Mouse (Mus musculus): ENCODE measurements around the gene Trim80.
"Not testable (repeated sequence)": the region's sequence is repeated elsewhere in the genome, so short reads cannot be mapped to it uniquely, and the experiment has no call there.

Gene Trim80

DNA sequence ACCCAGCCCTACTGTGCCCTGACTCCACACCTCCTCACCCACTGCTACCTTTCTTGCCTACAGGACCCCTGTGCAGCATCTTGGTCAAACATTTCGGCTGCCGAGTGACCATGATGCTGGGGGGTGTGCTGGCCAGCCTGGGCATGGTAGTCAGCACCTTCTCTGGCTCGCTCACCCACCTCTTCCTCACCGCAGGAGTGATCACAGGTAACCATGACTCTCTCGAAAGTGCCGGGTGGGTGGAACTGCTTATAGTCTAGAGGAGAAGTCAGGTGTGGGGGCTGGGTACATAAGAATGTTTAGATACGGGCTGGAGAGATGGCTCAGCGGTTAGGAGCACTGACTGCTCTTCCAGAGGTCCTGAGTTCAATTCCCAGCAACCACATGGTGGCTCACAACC, 24.5 kb downstream of the Trim80 start:
- DNase-seq: no peak

DNA sequence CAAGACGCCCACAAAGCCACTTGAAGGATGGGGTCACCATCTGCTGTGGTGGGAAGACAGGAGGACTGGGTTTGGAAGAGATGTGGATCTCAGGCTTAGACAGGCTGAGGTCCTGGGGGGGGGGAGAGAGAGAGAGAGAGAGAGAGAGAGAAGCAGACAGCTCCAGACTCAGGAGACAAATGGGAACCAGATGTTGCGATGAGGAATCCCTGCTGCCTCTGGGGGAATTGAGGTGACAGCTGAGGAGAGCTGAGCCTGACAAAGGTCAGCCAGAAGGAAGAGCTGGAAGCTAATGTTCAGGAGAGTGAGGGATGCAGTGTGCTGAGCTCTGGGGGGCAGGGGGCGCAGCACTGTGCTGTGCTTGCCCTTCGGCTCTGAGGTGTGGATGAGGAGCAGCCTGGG, 26.9 kb downstream of the Trim80 start:
- no peak for DNase-seq

DNA sequence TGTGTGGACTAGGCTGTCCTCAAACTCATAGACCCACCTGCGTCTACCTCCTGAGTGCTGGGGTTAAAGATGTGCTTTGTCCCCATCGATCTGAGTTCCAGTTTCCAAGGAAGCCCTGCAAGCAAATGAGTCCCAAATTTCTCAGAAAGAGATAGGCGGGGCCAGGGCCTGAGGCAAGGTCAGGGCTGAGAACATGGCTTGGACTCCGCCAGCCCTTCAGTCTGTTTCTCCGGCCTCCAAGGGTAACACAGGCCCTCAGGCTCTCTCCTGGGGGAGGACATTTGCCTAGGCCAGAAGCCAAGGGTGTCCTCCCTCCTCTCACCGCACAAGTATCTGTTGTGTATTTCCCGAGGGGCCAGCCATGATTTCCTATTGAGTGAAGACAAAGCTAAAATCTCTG, 31.8 kb downstream of the Trim80 start:
- DNase-seq: no peak

DNA sequence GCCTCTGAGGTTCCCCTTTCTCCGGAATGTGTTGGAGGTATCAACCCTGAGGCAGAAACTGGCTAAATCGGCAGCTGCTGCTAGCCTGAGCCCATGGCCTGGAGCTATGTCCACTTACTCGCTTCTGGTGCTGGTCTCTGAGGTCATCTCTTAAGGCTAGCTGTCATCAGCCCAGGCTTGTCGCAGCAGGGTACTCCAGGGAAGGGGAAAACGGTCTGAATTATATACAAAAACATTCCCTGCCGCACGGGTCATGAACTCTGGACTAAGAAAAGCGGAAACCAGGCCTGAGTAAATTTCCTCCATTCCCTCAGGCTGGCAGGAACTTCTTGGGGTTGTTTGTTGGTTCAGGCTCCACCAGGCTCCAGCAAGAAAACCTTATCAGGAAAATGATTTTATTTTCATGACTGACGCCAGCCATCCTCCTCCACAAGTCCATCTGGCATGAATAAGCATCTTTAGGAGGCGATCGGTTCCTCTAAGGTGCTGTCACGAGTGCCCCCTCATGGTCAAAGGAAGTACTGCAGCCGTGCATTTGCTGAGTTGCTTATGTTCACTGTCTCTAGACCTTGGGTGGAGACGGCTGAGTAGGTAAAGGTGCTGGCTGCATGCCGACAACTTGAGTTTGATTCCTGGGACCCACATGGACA, 33.4 kb downstream of the Trim80 start:
- DNase-seq: peak; percentile 96

DNA sequence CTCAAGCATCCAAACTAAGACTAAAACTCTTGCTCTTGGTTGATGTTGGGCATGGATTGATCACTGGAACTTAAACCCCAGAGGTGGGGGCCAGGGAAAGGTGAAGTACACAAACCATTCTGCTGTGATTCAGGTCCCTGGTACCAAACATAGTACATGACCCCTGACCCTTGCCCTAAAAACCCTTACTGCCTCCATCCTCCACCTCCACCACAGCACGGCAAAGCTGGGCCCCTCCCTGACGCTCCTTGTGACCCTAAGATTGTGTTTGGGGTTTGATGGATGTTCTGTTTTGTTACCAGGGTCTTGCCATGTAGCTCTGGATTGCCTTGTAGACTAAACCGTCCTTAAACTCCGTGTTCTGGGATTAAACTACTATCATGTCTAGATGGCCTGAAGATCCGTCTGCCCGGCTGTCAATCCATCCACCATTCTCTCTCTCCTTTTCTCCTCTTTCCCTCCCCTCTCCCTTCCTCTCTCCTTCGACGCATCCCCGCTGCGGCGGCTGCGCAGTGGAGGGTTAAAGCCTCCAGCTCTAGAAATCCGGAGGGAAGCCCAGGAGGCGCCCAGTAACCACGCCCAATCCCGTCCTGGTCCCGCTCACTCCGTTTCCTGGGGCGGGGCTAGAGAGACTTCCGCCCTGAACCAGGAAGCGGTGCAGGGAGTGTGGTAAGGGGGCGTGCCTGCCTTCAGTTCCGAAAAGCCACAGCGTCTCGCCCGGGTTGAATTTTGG, 34.8 kb downstream of the Trim80 start, which contains the start of gene Armc7:
Armc7 (plus strand) TSS at position 643 of the 733 bp plus-strand sequence.
- peak; percentile 97 for DNase-seq

DNA sequence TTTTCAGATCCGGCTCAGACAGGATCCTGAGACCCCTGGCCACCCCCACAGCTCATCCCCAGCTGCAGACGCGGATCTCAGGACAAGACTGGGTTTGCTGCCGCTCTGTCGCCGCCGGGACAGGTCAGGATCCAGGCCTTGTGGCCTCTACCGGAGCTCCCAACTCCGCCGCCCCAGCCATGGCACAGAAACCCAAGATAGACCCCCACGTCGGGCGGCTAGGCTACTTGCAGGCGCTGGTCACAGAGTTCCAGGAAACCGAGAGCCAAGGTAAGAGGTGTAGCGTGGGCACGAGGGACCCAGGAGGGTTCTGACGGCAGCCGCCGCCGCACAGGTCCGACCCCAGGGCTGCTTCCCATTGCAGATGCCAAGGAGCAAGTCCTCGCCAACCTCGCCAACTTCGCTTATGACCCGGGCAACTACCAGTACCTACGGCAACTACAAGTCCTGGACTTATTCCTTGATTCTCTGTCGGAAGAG, 35.5 kb downstream of the Trim80 start:
- DNase-seq: no peak

DNA sequence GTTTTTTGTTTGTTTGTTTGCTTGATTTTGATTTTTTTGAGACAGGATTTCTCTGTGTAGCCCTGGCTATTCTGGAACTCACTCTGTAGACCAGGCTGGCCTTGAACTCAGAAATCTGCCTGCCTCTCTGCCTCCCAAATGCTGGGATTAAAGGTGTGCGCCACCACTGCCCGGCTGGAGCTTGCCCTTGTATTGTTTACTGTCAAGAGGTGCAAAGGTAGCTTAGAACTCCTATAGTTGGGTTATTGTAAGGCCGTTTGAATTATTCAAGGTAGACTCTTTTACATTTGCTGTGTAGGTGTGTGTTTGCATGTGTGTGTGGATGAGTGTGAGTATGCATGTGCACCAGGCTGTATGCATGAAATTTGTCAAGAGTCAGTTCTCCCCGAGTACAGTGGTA, 36.3 kb downstream of the Trim80 start:
- DNase-seq: not testable (repeated sequence)

DNA sequence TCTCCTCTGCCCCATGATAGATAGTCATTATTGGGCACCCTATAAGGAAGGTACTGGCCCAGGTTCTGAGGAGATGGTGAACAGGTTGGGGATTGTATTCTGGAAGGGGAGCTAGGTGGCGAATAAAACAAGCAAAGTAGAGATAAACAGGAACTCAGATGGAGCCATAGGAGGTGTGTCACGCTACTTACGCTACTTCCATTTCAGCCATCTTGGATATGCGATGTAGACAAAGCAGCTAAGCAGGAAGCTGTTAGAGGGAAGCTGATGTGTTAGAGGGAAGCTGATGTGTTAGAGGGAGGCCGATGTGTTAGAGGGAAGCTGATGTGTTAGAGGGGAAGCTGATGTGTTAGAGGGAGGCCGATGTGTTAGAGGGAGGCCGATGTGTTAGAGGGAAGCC, 37.0 kb downstream of the Trim80 start:
- not testable (repeated sequence) for DNase-seq

DNA sequence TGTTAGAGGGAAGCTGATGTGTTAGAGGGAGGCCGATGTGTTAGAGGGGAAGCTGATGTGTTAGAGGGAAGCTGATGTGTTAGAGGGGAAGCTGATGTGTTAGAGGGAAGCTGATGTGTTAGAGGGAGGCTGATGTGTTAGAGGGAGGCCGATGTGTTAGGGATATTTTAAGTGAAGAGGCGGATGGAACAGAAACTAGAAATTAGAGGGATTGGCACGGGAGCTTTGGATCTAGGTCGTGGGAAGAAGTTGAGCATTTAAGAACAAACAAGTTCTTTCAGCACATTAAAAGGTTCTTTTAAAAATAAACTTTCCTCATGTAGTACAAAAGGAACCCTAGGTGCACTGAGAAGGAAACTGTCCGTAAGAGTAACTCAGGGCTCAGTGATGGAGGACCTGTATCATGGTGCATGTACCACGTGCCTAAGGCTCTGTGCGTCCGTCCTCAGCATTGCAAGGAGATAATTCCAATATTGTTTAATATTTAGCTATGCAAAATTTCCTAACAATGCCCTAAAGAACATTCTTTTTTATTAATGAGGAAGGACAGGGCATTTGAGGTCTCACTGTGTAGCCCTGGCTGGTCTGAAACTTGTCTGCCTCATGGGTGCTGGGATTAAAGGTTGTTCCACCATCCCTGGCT, 38.1 kb downstream of the Trim80 start:
- DNase-seq: no peak

DNA sequence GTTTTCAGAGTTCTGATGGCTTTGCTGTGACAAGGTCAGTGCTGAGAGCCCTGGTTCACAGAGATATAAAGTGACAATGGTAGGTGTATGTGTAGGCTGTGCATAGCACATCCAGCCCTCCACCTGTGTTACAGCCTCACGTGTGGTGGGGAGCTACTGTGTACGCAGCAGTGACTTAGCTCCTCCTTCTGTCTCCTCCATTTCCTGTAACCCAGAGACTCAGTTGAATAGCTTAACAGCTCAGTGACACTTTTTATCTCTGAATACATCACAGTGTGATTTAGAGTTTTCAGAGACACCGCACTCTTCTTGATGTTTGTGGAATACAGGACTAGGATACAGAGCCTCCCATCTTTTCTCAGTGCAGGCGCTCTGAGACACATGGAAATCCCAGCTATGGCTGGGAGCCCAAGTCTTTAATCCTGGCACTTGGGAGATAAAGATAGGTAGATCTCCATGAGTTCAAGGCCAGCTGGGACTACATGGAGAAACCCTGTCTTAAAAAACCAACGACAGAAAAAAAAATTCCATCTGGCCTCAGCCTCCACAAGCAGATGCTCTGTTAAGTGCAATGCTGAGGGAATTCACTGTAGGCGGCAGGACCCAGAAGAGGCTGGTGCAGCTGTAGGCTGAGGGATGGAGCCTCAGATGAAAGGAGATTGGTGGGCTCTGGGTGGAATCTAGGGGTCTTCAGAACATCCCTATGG, 41.4 kb downstream of the Trim80 start:
- DNase-seq: no peak

DNA sequence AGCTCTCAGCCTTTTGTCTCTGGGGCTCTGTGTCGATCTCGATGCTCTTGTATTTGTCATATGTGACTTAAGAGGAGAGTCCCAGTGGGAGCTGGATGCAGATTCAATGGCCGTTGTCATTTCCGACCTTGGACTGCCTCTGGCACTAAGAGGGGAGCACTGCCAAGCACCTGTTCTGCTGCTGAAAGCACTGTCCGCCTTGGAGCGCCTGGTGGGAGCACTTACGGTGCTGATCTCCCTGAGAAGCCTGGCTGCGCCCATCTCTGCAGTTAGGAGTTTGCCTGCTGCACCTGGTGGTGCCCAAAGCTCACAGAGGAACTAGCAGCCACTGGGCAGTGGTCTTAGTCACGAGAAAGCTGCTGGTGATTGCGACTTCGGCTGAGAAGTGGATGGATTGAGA, 42.9 kb downstream of the Trim80 start:
- no peak for DNase-seq

DNA sequence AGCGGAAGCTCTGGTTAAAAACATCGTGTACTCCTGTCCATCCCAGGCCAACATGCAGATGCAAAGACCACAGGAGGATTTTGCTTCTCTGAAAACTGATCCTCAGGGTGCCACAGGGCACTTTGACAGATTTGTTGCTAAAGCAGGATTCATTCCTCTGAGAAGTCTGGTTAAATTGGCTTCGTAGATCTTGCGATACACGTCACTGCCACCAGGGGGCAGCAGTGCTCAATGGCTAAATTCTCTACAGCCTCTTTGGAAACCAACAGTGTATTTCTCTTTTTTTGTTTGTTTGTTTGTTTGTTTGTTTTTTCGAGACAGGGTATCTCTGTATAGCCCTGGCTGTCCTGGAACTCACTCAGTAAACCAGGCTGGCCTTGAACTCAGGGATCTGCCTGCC, 43.4 kb downstream of the Trim80 start:
- DNase-seq: peak; percentile 84

DNA sequence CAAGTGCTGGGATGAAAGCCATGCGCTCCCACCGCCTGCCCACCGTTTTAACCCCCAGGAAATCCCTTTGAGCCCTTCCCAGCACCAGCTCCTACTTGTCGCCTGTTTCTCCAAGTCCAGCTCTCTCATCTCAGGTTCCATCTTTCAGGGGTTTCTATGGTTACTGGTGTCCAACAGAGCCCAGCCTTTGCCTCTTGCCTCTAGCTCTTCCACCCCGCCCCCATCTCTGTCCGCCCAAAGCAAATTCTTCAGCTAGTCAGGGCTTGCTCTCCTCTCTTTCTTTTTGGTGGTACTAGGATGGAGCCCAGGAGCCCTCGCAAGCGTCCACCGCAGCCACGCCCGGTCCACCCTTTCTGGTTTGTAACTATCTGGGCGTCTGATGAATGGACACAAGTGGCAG, 44.8 kb downstream of the Trim80 start:
- no peak for DNase-seq

DNA sequence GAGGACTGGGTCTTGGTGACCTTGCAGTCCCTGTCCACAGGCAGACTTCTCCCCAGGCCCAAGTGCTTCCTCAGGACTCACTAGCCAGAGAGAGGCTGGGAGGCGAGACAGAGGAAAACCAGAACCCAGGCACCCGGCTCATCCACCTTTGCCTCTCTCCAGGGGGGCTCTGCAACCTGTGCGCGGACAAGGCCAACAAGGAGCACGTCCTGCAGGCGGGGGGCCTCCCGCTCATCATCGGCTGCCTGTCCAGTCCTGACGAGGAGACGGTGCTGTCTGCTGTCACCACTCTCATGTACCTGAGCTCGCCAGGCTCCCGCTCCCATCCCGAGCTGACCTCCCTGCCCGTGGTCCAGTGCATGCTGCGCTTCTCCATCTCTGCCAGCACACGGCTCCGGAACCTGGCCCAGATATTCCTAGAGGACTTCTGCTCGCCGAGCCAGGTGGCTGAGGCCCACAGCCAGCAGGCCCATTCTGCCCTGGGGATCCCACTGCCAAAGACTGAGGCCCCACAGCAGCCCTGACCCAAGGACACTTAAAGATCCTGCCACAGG, 48.3 kb downstream of the Trim80 start:
- no peak for DNase-seq

DNA sequence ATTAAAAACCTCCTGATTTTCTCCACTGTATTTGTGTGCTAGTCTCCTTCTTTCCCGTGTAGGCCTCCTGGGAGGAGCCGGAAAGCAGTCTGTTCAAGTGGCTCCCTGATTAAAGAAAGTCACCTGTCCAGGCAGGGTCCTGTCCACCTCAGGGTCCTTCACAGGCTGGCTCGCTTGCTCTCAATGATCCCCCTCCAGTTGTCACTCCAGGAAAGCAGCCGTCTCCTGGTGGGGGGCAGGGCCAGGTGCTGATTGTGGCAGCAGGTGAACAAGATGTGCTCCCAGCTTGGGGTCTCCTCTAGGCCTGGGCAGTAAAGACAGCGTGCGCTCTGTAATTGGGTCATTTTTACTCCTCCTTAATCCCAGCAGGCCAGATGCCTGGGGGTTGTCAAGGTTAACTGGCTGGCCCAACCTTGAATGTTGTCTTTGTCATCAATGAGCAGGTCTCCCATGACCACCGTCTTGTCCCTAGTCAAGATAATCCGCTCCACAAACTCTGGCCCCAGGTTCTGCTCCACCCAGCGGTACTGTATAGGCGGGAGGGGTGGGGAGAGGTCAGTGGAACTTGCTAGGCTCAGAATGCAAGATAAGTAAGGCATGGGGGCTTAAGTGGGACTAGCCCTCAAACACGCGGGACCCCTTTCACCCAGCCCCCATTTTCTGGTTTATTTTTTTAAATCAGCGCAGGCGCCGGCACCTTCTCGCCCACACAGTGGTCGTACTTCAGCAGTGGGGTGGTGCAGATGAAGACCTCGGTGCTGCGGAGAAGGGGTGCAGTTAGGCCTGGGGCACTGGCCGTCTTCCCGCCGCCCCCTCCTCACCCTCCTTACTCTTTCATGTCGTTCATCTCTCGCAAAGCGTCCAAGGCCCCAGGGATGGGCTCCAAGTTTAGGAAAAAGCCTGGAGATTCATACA, 50.4 kb downstream of the Trim80 start:
- no peak for DNase-seq

DNA sequence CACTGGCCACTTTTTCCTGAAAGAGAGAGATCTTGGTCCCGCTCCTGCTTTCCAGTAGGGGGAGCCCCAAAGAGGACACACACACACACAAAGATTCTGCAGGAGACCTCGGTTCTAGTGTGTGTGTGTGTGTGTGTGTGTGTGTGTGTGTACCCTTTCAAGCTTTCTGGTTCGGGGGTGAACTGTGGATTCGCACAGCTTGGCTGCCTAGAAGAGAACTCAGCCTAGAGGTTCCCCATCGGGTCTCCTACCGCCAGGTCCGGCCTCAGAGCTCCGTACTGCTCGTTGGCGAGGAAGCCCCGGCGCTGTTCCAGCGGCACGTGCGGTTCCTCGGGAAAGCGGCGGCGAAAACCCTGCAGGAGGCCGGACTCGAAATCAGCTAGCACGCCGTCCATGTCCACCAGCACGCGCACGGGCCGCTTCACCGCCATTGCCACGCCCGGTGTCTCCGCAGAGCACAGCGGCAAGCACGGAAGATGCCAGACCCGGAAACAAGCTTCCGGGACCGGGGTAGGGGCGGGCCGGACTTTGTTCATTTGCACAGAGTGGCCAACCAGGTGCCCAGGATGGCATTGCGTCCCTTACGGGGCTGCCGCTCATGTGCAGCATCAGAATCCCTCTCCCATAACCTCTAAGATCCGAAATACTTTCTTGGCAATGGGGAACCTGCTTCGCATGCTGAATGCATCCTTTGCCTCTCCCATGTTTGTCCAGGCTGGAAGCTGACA, 51.2 kb downstream of the Trim80 start, which contains the start of gene Nt5c:
Nt5c (minus strand) TSS at position 507 of the 728 bp plus-strand sequence.
- DNase-seq: peak; percentile 86

DNA sequence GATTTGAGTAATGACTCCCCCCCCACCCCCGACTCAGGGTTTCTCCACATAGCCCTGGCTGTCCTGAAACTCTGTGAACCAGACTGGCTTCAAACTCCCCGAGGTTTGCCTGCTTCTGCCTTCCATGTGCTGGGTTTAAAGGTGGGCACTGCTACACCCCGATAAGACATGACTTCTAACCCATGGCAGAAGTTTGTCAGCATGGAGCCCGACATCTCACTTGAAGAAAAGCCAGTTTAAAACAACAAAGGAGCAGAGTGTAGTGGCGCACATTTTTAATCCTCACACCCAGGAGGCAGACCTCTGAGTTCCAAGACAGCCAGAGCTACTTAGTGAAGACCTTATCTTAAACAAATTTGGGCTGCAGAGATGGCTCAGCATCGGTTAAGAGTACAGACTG, 52.0 kb downstream of the Trim80 start:
- no peak for DNase-seq

DNA sequence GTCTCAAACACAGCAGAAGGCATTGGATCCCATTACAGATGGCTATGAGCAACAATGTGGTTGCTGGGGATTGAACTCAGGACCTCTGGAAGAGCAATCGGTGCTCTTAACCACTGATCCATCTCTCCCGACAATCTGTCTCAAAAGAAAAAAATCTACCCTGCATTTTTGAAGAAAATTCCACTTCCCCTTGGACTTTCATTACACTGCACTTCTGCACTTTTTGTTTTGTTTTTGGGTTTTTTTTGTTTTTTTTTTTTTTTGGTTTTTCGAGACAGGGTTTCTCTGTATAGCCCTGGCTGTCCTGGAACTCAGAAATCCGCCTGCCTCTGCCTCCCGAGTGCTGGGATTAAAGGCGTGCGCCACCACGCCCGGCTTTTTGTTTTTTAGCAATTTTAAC, 56.2 kb downstream of the Trim80 start:
- DNase-seq: not testable (repeated sequence)
